Mouse (Mus musculus) CH12.LX (cell line): ENCODE measurements at regions not wholly inside any gene's neighbourhood (a gene's known extent, or its start where the extent isn't known, plus 50 kb on each side); places are given as distances from the start of the nearest gene placed in this dataset.

Experiments
- DNase-seq: peaks from one replicate; pipeline ENCODE4 v3.0.0-alpha.2; 2013; ENCODE audit errors: extremely low read depth
- H3K27ac ChIP-seq: 2 replicates; pipeline ENCODE4 v1.5.1; 2012; ENCODE audit warnings: low read depth, mild to moderate bottlenecking, control low read depth, moderate library complexity; ENCODE audit not compliant: insufficient read depth
- H3K27me3 ChIP-seq: replicated peaks from 2 replicates; pipeline ENCODE3; 2012; ENCODE audit warnings: inconsistent platforms
- H3K36me3 ChIP-seq, 2 experiments: replicated peaks in 1 of 2; 2 replicates each; pipeline versions ENCODE3 to v1.6.1; 2012; ENCODE audit warnings: inconsistent platforms in 1 of 2, low read length in 1 of 2, mild to moderate bottlenecking in 1 of 2, mixed read lengths in 1 of 2, moderate library complexity in 1 of 2; ENCODE audit not compliant: control insufficient read depth in 1 of 2, insufficient read depth in 1 of 2
- H3K4me1 ChIP-seq, 2 experiments: 2 replicates each; pipeline ENCODE4 v1.6.1; 2012; ENCODE audit warnings: inconsistent platforms in 1 of 2, moderate library complexity in 1 of 2; ENCODE audit not compliant: insufficient read depth in 2 of 2, control insufficient read depth in 1 of 2
- H3K4me2 ChIP-seq: 2 replicates; pipeline ENCODE4 v1.6.1; 2012; ENCODE audit warnings: low read depth, mild to moderate bottlenecking, control low read depth; ENCODE audit not compliant: poor library complexity, insufficient read depth, severe bottlenecking
- H3K4me3 ChIP-seq, 3 experiments: fragments of 150-350 bp in 1 of 3; sonication (generic) in 1 of 3; replicated peaks in 1 of 3; 2 replicates each; pipeline versions ENCODE3 to v1.5.1; 2011 to 2012; ENCODE audit warnings: low read depth in 2 of 3, low read length in 2 of 3, mild to moderate bottlenecking in 2 of 3, moderate library complexity in 2 of 3, control low read depth in 1 of 3, improper control_type of control experiment in 1 of 3, inconsistent platforms in 1 of 3, mixed read lengths in 1 of 3; ENCODE audit not compliant: poor library complexity in 1 of 3
- H3K79me2 ChIP-seq: replicated peaks from 2 replicates; pipeline ENCODE4 v1.6.1; 2012; ENCODE audit warnings: mild to moderate bottlenecking, moderate library complexity; ENCODE audit not compliant: control insufficient read depth, poor library complexity, insufficient read depth, severe bottlenecking; ENCODE audit errors: extremely low read depth
- H3K9ac ChIP-seq: 2 replicates; pipeline ENCODE4 v1.6.1; 2012; ENCODE audit warnings: low read depth, mild to moderate bottlenecking, control low read depth, moderate library complexity; ENCODE audit not compliant: insufficient read depth
- H3K9me3 ChIP-seq: replicated peaks from 2 replicates; pipeline ENCODE3; 2012; ENCODE audit warnings: low read length, inconsistent platforms, mixed read lengths
- BHLHE40 ChIP-seq: IDR thresholded peaks from 2 replicates; pipeline ENCODE4 v1.6.1; 2011; ENCODE audit warnings: mild to moderate bottlenecking, low read depth, low read length, improper control_type of control experiment
- CHD2 ChIP-seq: IDR thresholded peaks from 2 replicates; pipeline ENCODE4 v1.6.1; 2011; ENCODE audit warnings: low read length, improper control_type of control experiment
- E2F4 ChIP-seq: IDR thresholded peaks from 2 replicates; pipeline ENCODE4 v1.6.1; 2011; ENCODE audit warnings: low read depth, low read length, improper control_type of control experiment; ENCODE audit not compliant: insufficient replicate concordance
- EP300 ChIP-seq: IDR thresholded peaks from 2 replicates; pipeline ENCODE4 v1.6.1; 2011; ENCODE audit warnings: low read length, improper control_type of control experiment
- ETS1 ChIP-seq: conservative IDR thresholded peaks from 2 replicates; pipeline ENCODE4 v1.6.1; 2012; ENCODE audit warnings: low read depth, mild to moderate bottlenecking, inconsistent platforms, low read length, improper control_type of control experiment, moderate library complexity
- GABPA ChIP-seq: IDR thresholded peaks from 2 replicates; pipeline ENCODE4 v1.6.1; 2012; ENCODE audit warnings: low read depth, low read length, improper control_type of control experiment, inconsistent platforms; ENCODE audit not compliant: insufficient replicate concordance
- KAT2A ChIP-seq: IDR thresholded peaks from 2 replicates; pipeline ENCODE4 v1.6.1; 2012; ENCODE audit warnings: low read length, improper control_type of control experiment, inconsistent platforms; ENCODE audit not compliant: insufficient replicate concordance
- MAX ChIP-seq: IDR thresholded peaks from 2 replicates; pipeline ENCODE4 v1.6.1; 2011; ENCODE audit warnings: low read length, improper control_type of control experiment
- MAZ ChIP-seq: IDR thresholded peaks from 2 replicates; pipeline ENCODE4 v1.6.1; 2012; ENCODE audit warnings: low read depth, mild to moderate bottlenecking, inconsistent platforms, low read length, improper control_type of control experiment, moderate library complexity
- MXI1 ChIP-seq: IDR thresholded peaks from 2 replicates; pipeline ENCODE4 v1.6.1; 2011; ENCODE audit warnings: mild to moderate bottlenecking, low read depth, low read length, improper control_type of control experiment
- MYC ChIP-seq: IDR thresholded peaks from 2 replicates; pipeline ENCODE4 v1.6.1; 2011; ENCODE audit warnings: low read depth, mild to moderate bottlenecking, improper control_type of control experiment, low read length
- NELFE ChIP-seq: IDR thresholded peaks from 2 replicates; pipeline ENCODE4 v1.6.1; 2011; ENCODE audit warnings: low read depth, low read length, improper control_type of control experiment
- NRF1 ChIP-seq: IDR thresholded peaks from 2 replicates; pipeline ENCODE4 v1.6.1; 2014; ENCODE audit warnings: low read depth, mild to moderate bottlenecking, inconsistent platforms, low read length, improper control_type of control experiment, moderate library complexity
- POLR2A ChIP-seq: IDR thresholded peaks from 2 replicates; pipeline ENCODE4 v1.6.1; 2011; ENCODE audit warnings: low read depth, mild to moderate bottlenecking, improper control_type of control experiment, low read length
- RAD21 ChIP-seq: IDR thresholded peaks from 2 replicates; pipeline ENCODE4 v1.6.1; 2011; ENCODE audit warnings: low read depth, mild to moderate bottlenecking, low read length, improper control_type of control experiment, moderate library complexity
- RCOR1 ChIP-seq: conservative IDR thresholded peaks from 2 replicates; pipeline ENCODE4 v1.6.1; 2012; ENCODE audit warnings: low read depth, mild to moderate bottlenecking, inconsistent platforms, low read length, improper control_type of control experiment
- SIN3A ChIP-seq: IDR thresholded peaks from 2 replicates; pipeline ENCODE4 v1.6.1; 2012; ENCODE audit warnings: low read length, improper control_type of control experiment, inconsistent platforms
- TBP ChIP-seq: conservative IDR thresholded peaks from 2 replicates; pipeline ENCODE4 v1.6.1; 2011; ENCODE audit warnings: low read depth, low read length, improper control_type of control experiment
- UBTF ChIP-seq: IDR thresholded peaks from 2 replicates; pipeline ENCODE4 v1.6.1; 2012; ENCODE audit warnings: low read depth, mild to moderate bottlenecking, inconsistent platforms, low read length, improper control_type of control experiment, moderate library complexity
- ZC3H11A ChIP-seq: IDR thresholded peaks from 2 replicates; pipeline ENCODE4 v1.6.1; 2012; ENCODE audit warnings: low read depth, mild to moderate bottlenecking, inconsistent platforms, low read length, improper control_type of control experiment
- ZKSCAN1 ChIP-seq: IDR thresholded peaks from 2 replicates; pipeline ENCODE4 v1.6.1; 2012; ENCODE audit warnings: low read depth, inconsistent platforms, low read length, improper control_type of control experiment, borderline replicate concordance
- dilution Hi-C: fragments of 300-500 bp; cut with MboI; formaldehyde crosslinking; loops from 2 replicates; pipeline ENCODE4 v1.14.3; 2020; ENCODE audit warnings: low sequenced_read_pairs; ENCODE audit not compliant: extremely low pct_unique_long_range_greater_than_20kb, extremely low pct_ligation_motif_present
- in situ Hi-C: fragments of 300-500 bp; cut with MboI; formaldehyde crosslinking; loops from 3 replicates; pipeline ENCODE4 v1.14.3; 2019; ENCODE audit warnings: low sequenced_read_pairs, low pct_ligation_motif_present, low pct_unique_long_range_greater_than_20kb, mixed read lengths

DNA sequence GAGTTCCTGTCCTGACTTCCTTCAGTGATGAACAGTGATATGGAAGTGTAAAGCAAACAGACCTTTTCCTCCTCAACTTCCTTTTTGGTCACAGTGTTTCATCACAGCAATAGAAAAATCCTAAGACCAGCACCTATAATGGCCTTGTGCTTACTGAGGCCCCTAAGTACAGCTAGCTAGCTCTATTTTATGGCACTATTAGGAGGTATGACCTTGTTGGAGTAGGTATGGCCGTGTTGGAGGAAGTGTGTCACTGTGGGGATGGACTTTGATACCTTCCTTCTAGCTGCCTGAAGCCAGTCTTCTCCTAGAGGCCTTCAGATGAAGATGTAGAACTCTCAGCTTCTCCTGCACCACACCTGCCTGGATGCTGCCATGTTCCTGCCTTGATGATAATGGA, 365.6 kb upstream of the Hs6st1 start:
- in situ Hi-C loops = no loop called here
- dilution Hi-C loops = no loop called here
- no peaks in the 10 kb centered on the region for H3K36me3 ChIP-seq
- H3K4me3 ChIP-seq = no peak overlapping the region
- no peaks in the 10 kb centered on the region for H3K27me3 ChIP-seq
- no peak for TF ChIP-seq KAT2A
- TF ChIP-seq ETS1 = no peak
- no peak for TF ChIP-seq RAD21
- TF ChIP-seq E2F4 = no peak
- TF ChIP-seq ZC3H11A = no peak
- TF ChIP-seq POLR2A = no peak
- TF ChIP-seq CHD2 = no peak
- TF ChIP-seq MYC = no peak
- no peak for TF ChIP-seq MXI1
- TF ChIP-seq MAZ = no peak
- no peak for TF ChIP-seq ZKSCAN1
- TF ChIP-seq EP300 = no peak
- DNase-seq = no peak
- H3K4me2 ChIP-seq = no peak overlapping the region
- H3K9me3 ChIP-seq = no peaks in the 10 kb centered on the region
- no peaks in the 10 kb centered on the region for H3K4me1 ChIP-seq
- no peak overlapping the region for H3K9ac ChIP-seq
- no peak overlapping the region for H3K27ac ChIP-seq
- no peaks in the 10 kb centered on the region for H3K79me2 ChIP-seq

DNA sequence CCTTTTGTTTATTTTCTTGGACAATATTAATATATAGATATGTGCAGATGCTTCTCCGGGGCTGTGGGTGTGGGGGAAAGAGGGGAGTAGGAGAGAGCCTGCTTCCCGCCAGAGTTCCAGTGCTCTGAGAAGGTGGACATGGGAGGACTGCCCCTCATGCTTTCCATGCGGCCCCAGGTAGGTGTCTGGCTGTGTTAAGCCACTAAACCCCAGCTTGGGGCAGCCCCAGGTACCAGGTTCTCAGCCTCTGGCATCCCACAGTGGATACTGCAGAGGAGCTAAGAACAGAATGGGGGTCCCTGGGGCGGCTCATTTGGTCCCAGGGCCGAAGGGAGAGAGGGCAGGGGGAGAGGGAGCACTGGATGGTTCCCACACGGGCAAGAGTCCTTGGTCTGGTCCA, 361.9 kb upstream of the Hs6st1 start:
- H3K4me3 ChIP-seq = no peak overlapping the region
- H3K4me1 ChIP-seq = no peaks in the 10 kb centered on the region
- no peaks in the 10 kb centered on the region for H3K9me3 ChIP-seq
- no peak overlapping the region for H3K4me2 ChIP-seq
- H3K27ac ChIP-seq = no peak overlapping the region
- TF ChIP-seq MAX (no peak), RCOR1 (no peak), TBP (no peak), CHD2 (no peak), GABPA (no peak), UBTF (no peak), NRF1 (no peak), SIN3A (no peak), BHLHE40 (no peak), NELFE (no peak)
- dilution Hi-C loops = no loop called here
- no peaks in the 10 kb centered on the region for H3K79me2 ChIP-seq
- no peaks in the 10 kb centered on the region for H3K27me3 ChIP-seq
- no peak overlapping the region for H3K9ac ChIP-seq
- DNase-seq = no peak
- no peaks in the 10 kb centered on the region for H3K36me3 ChIP-seq
- in situ Hi-C loops = no loop called here
